Mouse (Mus musculus): ENCODE measurements around the gene Ip6k2. TPM values are rescaled to one million over a fixed set of nuclear protein-coding genes. Genes with fewer than 3 reads are reported as not detected.

The Ip6k2 gene
- total and polyA plus RNA-seq, 3 experiments = 21.3 to 33.7 TPM; not detected in 1

- Histone ChIP-seq H3K4me1 (ENCODE audit: control insufficient read depth in 1 of 2, insufficient read depth in 2 of 2, low read length in 2 of 2) (no peaks in the 10 kb centered on the region), H3K79me2 (ENCODE audit: control insufficient read depth, insufficient read depth, low read length, poor library complexity) (no peaks in the 10 kb centered on the region), H3K36me3 (ENCODE audit: control insufficient read depth in 1 of 2, insufficient read depth in 2 of 2, low read length in 2 of 2) (no peaks in the 10 kb centered on the region), H3K27me3 (ENCODE audit: control insufficient read depth in 1 of 2, insufficient read depth in 2 of 2, low read length in 2 of 2) (0 out of 4 replicates have a peak, but pooled peaks cover 0 to 1% of the 10 kb centered on the region in 2 experiments), H3K9me3 (replicated peaks; ENCODE audit: insufficient read depth, low read length) (no peaks in the 10 kb centered on the region), H3K9ac (ENCODE audit: control insufficient read depth, low read depth, low read length, poor library complexity, severe bottlenecking) (no peak overlapping the region), H3K4me3 (ENCODE audit: control insufficient read depth in 1 of 2, insufficient read depth in 1 of 2, low read depth in 2 of 2, low read length in 2 of 2) (no peak overlapping the region), H3K27ac (ENCODE audit: control insufficient read depth, low read depth, low read length) (no peak overlapping the region)
- TF ChIP-seq MEF2A (IDR thresholded peaks at IDR 0.05; ENCODE audit: extremely low read depth, insufficient replicate concordance, low read depth, low read length, poor library complexity, severe bottlenecking) = no peak
- TF ChIP-seq MAFK (IDR thresholded peaks at IDR 0.05; ENCODE audit: borderline replicate concordance, low read depth, low read length) = no peak
- TF ChIP-seq MYC (IDR thresholded peaks at IDR 0.05; ENCODE audit: low read depth, low read length) = no peak
- TF ChIP-seq ETS1 (IDR thresholded peaks at IDR 0.05; ENCODE audit: low read depth, low read length) = no peak
- no peak for TF ChIP-seq POLR2AphosphoS2 (IDR thresholded peaks at IDR 0.05; ENCODE audit: low read length)
- no peak for TF ChIP-seq ELF1 (IDR thresholded peaks at IDR 0.05; ENCODE audit: low read depth, low read length)
- no peak for TF ChIP-seq TCF12 (IDR thresholded peaks at IDR 0.05; ENCODE audit: low read depth, low read length)
- no peak for TF ChIP-seq POLR2AphosphoS5 (IDR thresholded peaks at IDR 0.05; ENCODE audit: borderline replicate concordance, low read depth, low read length)
- TF ChIP-seq RAD21 (IDR thresholded peaks at IDR 0.05; ENCODE audit: low read depth, low read length) = no peak
- no peak for TF ChIP-seq USF2 (IDR thresholded peaks at IDR 0.05; ENCODE audit: borderline replicate concordance in 1 of 2, insufficient read depth in 1 of 2, low read depth in 1 of 2, low read length in 2 of 2)
- no peak for TF ChIP-seq MXI1 (IDR thresholded peaks at IDR 0.05; ENCODE audit: low read depth, low read length)
- TF ChIP-seq CHD1 (IDR thresholded peaks at IDR 0.05; ENCODE audit: low read depth, low read length) = no peak
- TF ChIP-seq UBTF (IDR thresholded peaks at IDR 0.05; ENCODE audit: borderline replicate concordance, insufficient read depth, low read depth, low read length) = no peak
- no peak for TF ChIP-seq CHD2 (IDR thresholded peaks at IDR 0.05; ENCODE audit: low read length)
- no peak for TF ChIP-seq GATA1 (IDR thresholded peaks at IDR 0.05; ENCODE audit: low read depth, low read length)
- TF ChIP-seq ZNF384 (IDR thresholded peaks at IDR 0.05; ENCODE audit: low read depth, low read length) = no peak
- no peak for TF ChIP-seq KAT2A (conservative IDR thresholded peaks at IDR 0.05; ENCODE audit: low read depth, low read length)
- TF ChIP-seq USF1 (IDR thresholded peaks at IDR 0.05; ENCODE audit: low read depth, low read length) = no peak
- no peak for TF ChIP-seq HCFC1 (IDR thresholded peaks at IDR 0.05; ENCODE audit: low read depth, low read length)
- no peak for DNase-seq (ENCODE audit: low read depth, low spot score)
Measured at GRCm38 (mm10) chr9:108753976-108754375, 29.6 kb upstream of the Ip6k2 start.

DNA sequence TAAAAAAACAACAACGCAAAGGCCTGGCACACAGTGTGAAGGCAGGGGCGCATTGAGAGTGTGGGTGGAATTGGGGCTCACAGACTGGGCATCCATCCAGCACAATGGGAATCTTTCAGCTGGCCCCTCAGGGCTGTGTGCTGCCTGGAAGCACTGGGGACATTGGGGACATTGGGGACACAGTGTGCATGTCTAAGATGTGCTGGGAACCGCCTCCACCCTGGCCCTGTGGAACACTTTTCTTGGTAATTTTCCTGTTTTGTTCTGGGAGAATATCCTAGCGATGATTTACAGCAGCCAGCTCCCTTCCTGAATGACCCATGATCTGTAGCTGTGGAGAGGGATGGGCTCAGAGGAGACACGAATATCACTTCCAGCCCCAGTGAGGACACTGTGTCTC lies 29.2 kb upstream of the Ip6k2 start:
- H3K27me3 ChIP-seq (ENCODE audit: control insufficient read depth in 1 of 2, insufficient read depth in 2 of 2, low read length in 2 of 2) = 0 out of 4 replicates have a peak, but pooled peaks cover 0 to 1% of the 10 kb centered on the region in 2 experiments
- no peak for DNase-seq (ENCODE audit: low read depth, low spot score)
- TF ChIP-seq MYC (IDR thresholded peaks at IDR 0.05; ENCODE audit: low read depth, low read length) (no peak), EP300 (IDR thresholded peaks at IDR 0.05; ENCODE audit: low read depth in 1 of 2, low read length in 2 of 2) (no peak), RAD21 (IDR thresholded peaks at IDR 0.05; ENCODE audit: low read depth, low read length) (no peak), MAX (IDR thresholded peaks at IDR 0.05; ENCODE audit: low read length) (no peak), HCFC1 (IDR thresholded peaks at IDR 0.05; ENCODE audit: low read depth, low read length) (no peak), MEF2A (IDR thresholded peaks at IDR 0.05; ENCODE audit: extremely low read depth, insufficient replicate concordance, low read depth, low read length, poor library complexity, severe bottlenecking) (no peak), KAT2A (conservative IDR thresholded peaks at IDR 0.05; ENCODE audit: low read depth, low read length) (no peak), CHD1 (IDR thresholded peaks at IDR 0.05; ENCODE audit: low read depth, low read length) (no peak), POLR2AphosphoS2 (IDR thresholded peaks at IDR 0.05; ENCODE audit: low read length) (no peak)
- H3K9me3 ChIP-seq (replicated peaks; ENCODE audit: insufficient read depth, low read length) = no peaks in the 10 kb centered on the region
- H3K27ac ChIP-seq (ENCODE audit: control insufficient read depth, low read depth, low read length) = no peak overlapping the region
- H3K36me3 ChIP-seq (ENCODE audit: control insufficient read depth in 1 of 2, insufficient read depth in 2 of 2, low read length in 2 of 2) = no peaks in the 10 kb centered on the region
- no peak overlapping the region for H3K4me3 ChIP-seq (ENCODE audit: control insufficient read depth in 1 of 2, insufficient read depth in 1 of 2, low read depth in 2 of 2, low read length in 2 of 2)
- H3K79me2 ChIP-seq (ENCODE audit: control insufficient read depth, insufficient read depth, low read length, poor library complexity) = no peaks in the 10 kb centered on the region
- H3K9ac ChIP-seq (ENCODE audit: control insufficient read depth, low read depth, low read length, poor library complexity, severe bottlenecking) = no peak overlapping the region
- H3K4me1 ChIP-seq (ENCODE audit: control insufficient read depth in 1 of 2, insufficient read depth in 2 of 2, low read length in 2 of 2) = no peaks in the 10 kb centered on the region
